Mouse (Mus musculus): ENCODE data around the gene Tbx15. TPM values are rescaled to one million over a fixed set of nuclear protein-coding genes. Genes with fewer than 3 reads are reported as not detected.
"Not testable (repeated sequence)": the region's sequence is repeated elsewhere in the genome, so short reads cannot be mapped to it uniquely, and the experiment has no call there.

Gene Tbx15
- polyA plus RNA-seq, 3 experiments from 2014 or later, result not detected

DNA sequence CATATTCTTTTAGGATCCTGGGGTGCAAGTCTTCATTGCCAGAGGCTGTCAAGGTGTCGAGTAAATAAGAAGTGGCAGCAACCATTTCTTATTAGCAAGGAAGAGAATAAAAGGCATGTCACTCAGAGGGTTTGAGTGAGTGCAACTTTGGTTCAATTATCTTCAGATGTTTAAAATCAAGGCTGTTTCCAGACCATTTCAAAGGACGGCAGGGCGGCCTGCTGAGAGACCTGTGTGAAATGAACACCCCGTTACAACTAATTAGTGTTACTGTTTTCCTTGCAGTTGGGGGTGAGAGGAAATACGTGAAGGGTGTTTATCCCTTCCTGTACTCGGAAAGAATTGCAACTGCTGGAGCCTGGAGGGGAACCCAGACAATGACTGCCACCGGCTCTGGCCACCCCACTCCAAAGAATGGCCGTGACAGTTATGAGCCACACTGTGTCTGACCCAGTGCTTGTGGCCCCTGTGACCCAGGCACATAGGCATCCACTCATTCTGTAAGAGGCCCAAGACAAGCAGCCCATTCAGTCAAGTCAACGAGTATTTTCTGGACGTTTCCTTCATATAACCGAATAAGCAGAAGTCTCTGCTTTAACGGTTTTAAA lies 37.9 kb downstream of the Tbx15 start:
- ATAC-seq, result no peak

DNA sequence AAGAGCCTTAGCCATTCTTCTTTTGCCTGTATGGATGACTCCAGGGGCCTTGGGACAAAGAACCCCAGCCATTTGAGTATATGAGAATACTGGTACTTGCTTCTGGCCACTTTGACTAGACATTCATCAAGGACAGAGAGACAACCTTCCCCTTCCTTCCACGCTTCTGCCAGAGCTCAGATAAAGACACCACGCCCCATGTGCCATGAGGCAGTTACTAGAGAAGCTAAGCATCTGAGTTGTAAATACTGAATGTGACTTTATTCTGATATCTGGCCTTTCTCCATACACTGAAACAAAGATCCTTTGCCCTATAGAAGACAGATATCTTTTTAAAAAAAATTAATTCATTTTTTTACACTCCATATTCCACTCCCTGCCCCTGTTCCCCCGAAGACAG lies 39.5 kb downstream of the Tbx15 start:
- ATAC-seq, result no peak

- no peak for ATAC-seq
Observed at GRCm38 (mm10) chr3:99281453-99281852, 41.3 kb downstream of the Tbx15 start.

GRCm38 (mm10) chr3:99288302-99288701 lies 48.1 kb downstream of the Tbx15 start:
- ATAC-seq, result no peak

DNA sequence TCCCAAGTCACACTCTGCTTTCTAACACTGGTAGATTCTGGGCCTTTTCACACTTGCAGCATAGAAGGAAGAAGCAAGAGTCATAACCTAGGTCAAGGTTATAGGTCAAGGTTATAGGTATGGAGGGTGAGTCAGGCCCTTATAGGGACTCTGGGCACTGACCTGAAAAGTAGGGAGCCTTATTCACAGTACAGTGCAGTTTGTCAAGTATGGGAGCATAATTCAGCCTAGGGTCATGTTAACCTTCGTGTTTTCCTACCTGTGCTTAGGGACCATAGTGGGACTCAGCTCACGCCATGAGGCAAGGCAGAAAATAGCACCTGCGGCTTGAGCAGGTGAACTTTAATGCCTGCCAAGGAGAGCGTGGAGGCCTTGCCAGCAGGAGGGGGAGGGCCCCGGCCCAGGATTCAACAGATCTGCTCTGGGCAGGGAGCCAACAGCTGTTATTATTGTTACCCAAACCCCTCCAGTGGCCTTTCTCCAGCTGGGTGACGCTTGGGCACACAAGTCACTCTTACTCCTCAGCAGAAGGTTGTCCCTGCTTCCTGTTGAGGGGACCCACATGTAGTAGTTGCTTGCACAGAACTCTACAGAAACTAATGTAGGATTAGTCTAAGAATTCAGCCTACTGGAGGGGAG lies 50.0 kb downstream of the Tbx15 start:
- no peak for ATAC-seq

DNA sequence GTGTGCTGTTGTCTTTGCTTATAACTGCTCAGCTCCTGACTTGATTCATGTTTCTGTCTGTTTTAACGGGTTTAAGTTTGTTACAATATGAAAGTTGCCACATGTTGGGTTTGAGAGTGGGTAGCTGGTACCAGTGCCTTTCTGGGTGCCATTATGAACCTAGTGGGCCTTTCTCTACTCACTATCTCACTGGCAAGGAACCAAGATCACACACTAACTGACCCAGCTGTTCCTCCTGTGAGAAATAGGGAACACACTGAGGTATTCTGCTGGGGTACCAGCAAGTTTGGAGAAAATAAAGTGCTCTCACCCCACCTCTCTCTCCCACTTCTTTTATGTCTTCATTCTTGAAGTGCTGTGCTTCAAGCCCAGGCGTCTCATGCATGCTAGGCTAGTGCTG lies 50.7 kb downstream of the Tbx15 start:
- no peak for ATAC-seq

- ATAC-seq, result no peak
Observed at GRCm38 (mm10) chr3:99291386-99291785, 51.2 kb downstream of the Tbx15 start.

- no peak for ATAC-seq
Observed at GRCm38 (mm10) chr3:99292531-99292931, 52.4 kb downstream of the Tbx15 start.

- not testable (repeated sequence) for ATAC-seq
Observed at GRCm38 (mm10) chr3:99294209-99294608, 54.0 kb downstream of the Tbx15 start.

DNA sequence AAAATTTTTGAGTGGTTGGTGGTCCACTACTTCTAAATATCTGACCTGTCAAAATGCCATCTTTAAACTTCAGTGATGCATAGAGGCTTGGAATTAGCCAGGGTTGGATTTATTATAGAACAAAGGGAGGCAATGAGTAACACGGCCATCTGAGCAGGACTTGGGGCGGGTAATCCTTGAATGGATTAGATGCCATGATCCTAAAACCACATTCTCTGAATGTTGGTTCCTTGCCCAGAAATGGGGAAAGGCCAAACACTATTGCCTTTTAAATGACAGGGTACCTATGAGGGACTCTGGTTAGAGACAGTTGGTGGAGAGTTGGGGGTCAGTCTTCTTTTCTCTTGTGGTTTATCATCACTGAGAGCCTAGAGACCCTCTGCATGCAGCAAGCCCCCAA lies 55.1 kb downstream of the Tbx15 start:
- no peak for ATAC-seq

DNA sequence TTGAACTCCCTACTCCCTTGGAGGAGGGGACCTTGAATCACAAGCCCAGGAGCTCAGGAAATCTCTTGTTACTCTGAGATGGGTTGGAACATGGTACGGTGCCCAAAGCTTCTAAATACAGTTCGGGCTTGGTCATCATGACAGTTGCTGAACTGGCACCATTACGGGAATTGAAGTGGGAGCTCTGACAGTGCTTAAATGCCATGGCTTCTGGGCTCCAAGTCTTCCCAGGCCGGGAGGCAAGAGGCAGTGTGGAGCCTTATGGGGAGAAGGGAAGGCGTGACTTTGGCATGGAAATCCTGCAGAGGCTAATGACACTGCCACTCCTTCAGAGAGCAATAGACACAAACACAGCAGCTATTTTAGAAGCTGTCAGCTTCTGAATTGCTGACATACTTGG lies 56.0 kb downstream of the Tbx15 start:
- no peak for ATAC-seq

DNA sequence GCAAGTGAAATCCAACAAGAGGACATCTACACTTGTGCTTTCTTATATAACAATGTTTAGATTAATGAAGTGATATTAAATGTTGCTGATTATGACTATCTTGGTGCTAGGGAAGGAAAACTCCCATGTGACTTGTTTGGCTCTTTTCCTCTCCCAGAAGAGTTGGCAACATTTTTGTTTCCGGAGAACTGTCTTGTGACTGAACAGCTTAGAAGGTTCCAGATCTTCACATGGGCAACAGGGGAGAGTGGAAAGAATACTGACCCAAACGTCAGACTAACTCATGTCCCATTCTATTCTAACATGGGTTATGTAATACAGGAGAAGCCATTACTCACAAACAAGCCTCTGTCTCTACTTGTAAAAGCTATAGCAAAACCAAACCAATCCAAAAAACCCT lies 60.7 kb downstream of the Tbx15 start:
- ATAC-seq, result no peak

GRCm38 (mm10) chr3:99310877-99311276 lies 70.7 kb downstream of the Tbx15 start:
- ATAC-seq, result no peak

- no peak for ATAC-seq
Observed at GRCm38 (mm10) chr3:99311943-99312635, 71.9 kb downstream of the Tbx15 start.

DNA sequence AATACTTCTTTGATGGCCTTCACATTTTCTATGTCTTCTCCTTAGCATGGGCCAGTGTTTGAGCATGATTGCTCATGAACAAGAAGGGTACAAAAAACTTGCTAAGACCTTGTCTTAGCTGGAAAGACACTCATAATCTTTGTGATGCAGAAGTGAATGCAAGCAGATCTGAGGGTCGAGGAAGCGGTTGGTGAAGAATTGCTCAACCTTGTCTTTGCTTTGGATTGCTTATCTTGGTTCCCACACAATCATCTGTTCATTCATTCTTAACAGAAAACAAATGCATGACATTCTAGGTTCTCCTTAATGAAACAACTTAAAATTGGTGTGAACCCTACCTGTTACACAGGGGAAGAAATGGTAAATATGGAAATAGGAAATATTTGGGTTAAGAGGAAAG lies 82.2 kb downstream of the Tbx15 start:
- no peak for ATAC-seq

DNA sequence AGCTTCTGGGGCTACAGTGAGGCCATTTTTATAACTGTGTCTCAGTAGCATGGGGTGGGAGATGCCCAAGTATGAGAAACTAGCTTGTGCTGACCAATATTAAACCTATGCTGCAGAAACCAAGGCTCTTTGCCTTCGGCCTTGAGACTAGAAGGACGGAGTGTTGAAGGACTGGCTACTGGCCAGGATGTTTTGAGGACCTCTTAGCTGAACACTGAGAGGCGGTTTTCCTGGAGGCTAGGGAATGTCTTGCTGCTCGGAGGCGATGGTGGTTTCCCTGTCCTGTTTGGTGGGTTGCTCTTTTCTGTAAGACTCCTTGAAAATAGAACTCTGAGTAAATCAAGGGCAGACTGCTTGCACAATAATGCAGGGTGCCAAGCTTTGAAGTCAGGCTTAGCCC lies 89.1 kb downstream of the Tbx15 start:
- no peak for ATAC-seq

- ATAC-seq, result no peak
Observed at GRCm38 (mm10) chr3:99331086-99331485, 90.9 kb downstream of the Tbx15 start.

GRCm38 (mm10) chr3:99336866-99337265 lies 96.7 kb downstream of the Tbx15 start:
- no peak for ATAC-seq

DNA sequence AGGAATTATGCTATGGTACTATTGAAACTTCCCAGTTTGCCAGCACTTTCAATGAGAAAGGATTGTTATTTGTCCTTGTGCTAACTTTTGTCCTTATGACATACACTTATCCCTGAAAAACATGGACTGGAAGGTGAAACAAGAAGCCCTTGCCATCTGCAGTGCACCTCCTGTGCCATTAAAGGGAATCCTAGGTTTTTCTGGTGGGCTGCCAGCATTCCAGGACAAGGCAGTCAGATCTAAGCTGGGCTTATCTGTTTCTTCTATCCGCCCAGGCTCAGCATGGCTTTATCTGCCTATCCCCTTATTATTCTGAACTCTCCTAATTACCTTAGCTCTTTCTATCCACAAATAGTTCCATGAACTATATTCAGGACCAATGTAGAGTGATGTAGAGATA lies 98.6 kb downstream of the Tbx15 start:
- ATAC-seq, result no peak

DNA sequence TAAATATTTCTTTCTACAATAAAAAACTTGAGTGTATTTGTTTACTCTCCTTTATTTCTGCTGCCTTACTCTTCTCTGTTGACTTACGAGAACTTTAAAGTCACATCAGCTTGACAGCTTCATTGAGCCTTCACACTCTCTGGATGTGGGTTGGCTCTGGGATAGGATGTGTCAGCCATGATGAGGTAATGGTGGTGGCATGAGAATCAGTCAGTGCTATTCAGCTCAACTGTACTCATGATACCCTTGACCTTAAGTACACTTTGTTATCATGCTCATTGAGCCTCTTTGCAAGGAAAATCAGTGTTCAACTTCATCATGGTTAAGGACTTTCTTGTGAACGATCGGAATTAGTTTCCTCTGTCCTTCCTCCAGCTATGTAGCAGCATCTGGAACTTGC lies 99.8 kb downstream of the Tbx15 start:
- ATAC-seq, result no peak

DNA sequence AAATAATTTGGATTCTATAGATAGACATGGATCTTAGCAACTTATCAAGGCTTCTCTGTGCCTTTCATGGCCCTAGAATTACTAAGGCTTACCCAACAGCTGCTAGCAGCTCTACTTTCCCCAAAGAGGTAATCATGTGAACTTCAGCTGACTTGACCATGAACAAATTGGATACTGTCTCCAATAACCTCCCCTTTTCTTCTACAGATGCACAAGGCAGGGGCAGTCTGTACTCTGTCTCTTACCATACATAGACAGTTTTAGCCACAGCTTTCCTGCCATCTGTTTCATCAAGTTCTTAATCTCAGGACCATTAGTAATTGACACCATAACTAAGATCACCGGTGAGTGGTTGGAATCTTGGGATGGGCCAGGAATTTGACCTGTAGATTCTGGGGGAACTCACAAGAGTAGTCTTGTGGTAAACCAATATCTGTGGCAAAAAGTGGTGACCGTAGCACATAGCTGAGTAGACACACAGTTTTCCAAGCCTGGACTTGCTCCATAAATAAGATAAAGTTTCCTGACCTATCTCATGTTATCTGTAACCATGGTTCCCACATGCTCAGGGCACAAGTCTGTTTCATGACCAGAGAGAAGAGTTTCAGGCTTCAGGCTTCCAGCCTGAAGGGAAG lies 139.6 kb downstream of the Tbx15 start:
- no peak for ATAC-seq

GRCm38 (mm10) chr3:99387127-99387526 lies 146.9 kb downstream of the Tbx15 start:
- no peak for ATAC-seq
